Comparison of ENCODE assay signal across 21 mouse cellular contexts in the genomic region with DNA sequence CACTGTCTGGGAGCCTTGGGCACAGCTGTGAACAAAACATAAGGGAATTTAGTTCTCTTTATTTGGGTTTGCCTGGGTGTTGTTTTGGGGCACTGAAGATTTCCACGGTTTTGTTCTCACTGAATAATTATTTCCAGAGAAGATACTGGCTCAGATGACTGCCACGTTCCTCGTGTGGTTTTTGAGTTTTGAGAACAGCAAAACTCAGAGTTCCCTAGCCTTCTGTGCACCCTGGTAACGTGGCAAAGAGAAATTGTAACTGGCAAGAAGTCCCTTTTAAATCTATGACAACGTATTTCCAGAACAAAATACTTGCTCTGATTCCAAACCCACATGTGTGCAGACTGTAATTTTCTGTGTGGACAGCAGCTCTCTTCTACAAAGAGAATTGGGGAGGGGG. TPM values are rescaled to one million over a fixed set of nuclear protein-coding genes. Genes with fewer than 3 reads are reported as not detected.
DNase-seq lines count a peak whose midpoint lies in the region; ATAC-seq lines count a peak whose summit lies in the region.
"Had no signal": no experiment of that assay in that cellular context is flagged by ENCODE, and none has a peak within 500 bp of the region (broad histone marks: within the 10 kb centered on the region; RNA-seq: fewer than 3 reads in every experiment).

No protein-coding gene starts in this region.

- H3K9me3 ChIP-seq in heart, embryonic 12.5 days (replicated peaks) = no peaks in the 10 kb centered on the region
- H3K9me3 ChIP-seq in limb, embryonic 15.5 days = no peaks in the 10 kb centered on the region
- no peaks in the 10 kb centered on the region for H3K9me3 ChIP-seq in limb, embryonic 10.5 days (replicated peaks)
- H3K9me3 ChIP-seq in embryonic facial prominence, embryonic 14.5 days (ENCODE audit: control insufficient read depth, low read length) = no peaks in the 10 kb centered on the region
- H3K9me3 ChIP-seq: heart, embryonic 13.5 days; hindbrain, embryonic 15.5 days had no signal

- H3K9ac ChIP-seq in heart, embryonic 12.5 days = no peak overlapping the region
- H3K9ac ChIP-seq in limb, embryonic 15.5 days = no peak overlapping the region
- H3K9ac ChIP-seq in embryonic facial prominence, embryonic 14.5 days (ENCODE audit: low read depth, low read length) = no peak overlapping the region
- H3K9ac ChIP-seq: heart, embryonic 13.5 days; hindbrain, embryonic 15.5 days had no signal

- H3K27me3 ChIP-seq in heart, embryonic 12.5 days (replicated peaks) = no peaks in the 10 kb centered on the region
- no peaks in the 10 kb centered on the region for H3K27me3 ChIP-seq in limb, embryonic 15.5 days
- H3K27me3 ChIP-seq in limb, embryonic 10.5 days (ENCODE audit: low read depth, poor library complexity, severe bottlenecking) = no peaks in the 10 kb centered on the region
- no peaks in the 10 kb centered on the region for H3K27me3 ChIP-seq in embryonic facial prominence, embryonic 14.5 days (replicated peaks; ENCODE audit: control insufficient read depth, insufficient read depth, low read length)
- H3K27me3 ChIP-seq: heart, embryonic 13.5 days; hindbrain, embryonic 15.5 days had no signal

- no peak overlapping the region for H3K27ac ChIP-seq in heart, embryonic 12.5 days (ENCODE audit: poor library complexity, severe bottlenecking)
- 0 out of 2 replicates have a peak overlapping the region, but pooled peaks have one; percentile 22 for H3K27ac ChIP-seq in limb, embryonic 15.5 days
- no peak overlapping the region for H3K27ac ChIP-seq in limb, embryonic 10.5 days
- H3K27ac ChIP-seq in embryonic facial prominence, embryonic 14.5 days (replicated peaks; ENCODE audit: low read depth, low read length) = peak overlapping the region; percentile 33; the same call in 1 of the 2 replicates
- H3K27ac ChIP-seq: heart, embryonic 13.5 days; hindbrain, embryonic 15.5 days had no signal

- no peaks in the 10 kb centered on the region for H3K4me1 ChIP-seq in heart, embryonic 12.5 days (replicated peaks)
- H3K4me1 ChIP-seq in limb, embryonic 15.5 days = peaks cover 4% of the 10 kb centered on the region; the same call in 1 of the 2 replicates
- no peaks in the 10 kb centered on the region for H3K4me1 ChIP-seq in limb, embryonic 10.5 days
- H3K4me1 ChIP-seq in embryonic facial prominence, embryonic 14.5 days (ENCODE audit: control insufficient read depth, insufficient read depth, low read length) = peaks cover 24% of the 10 kb centered on the region
- H3K4me1 ChIP-seq: hindbrain, embryonic 15.5 days had no signal

- no peak for ATAC-seq in heart, embryonic 12.5 days (ENCODE audit: insufficient number of reproducible peaks, low FRiP score)
- no peak for ATAC-seq in limb, embryonic 15.5 days (ENCODE audit: insufficient number of reproducible peaks, low FRiP score, low TSS enrichment, low read depth)
- ATAC-seq in embryonic facial prominence, embryonic 14.5 days (ENCODE audit: low read depth) = no peak
- ATAC-seq: forebrain, embryonic 14.5 days; intestine, embryonic 16.5 days had no signal

- peak; percentile 36 for DNase-seq in heart, adult 11 months
- DNase-seq in limb, embryonic 10.5 days (ENCODE audit: low spot score) = no peak
- DNase-seq in embryonic facial prominence, embryonic 14.5 days (ENCODE audit: low spot score) = peak; percentile 65
- peak; percentile 21 to 29 for DNase-seq in layer of hippocampus, postnatal 36 days
- DNase-seq in lung, postnatal 4 days = no peak
- DNase-seq: adrenal gland, adult 8-10 months; cerebellum, adult 18-20 months; cerebellum, adult 9-11 months; cerebellum, postnatal 36 days; gastrocnemius, postnatal 14 days; heart, postnatal 36 days had no signal

- no peaks in the 10 kb centered on the region for H3K36me3 ChIP-seq in heart, embryonic 12.5 days
- no peaks in the 10 kb centered on the region for H3K36me3 ChIP-seq in limb, embryonic 15.5 days
- no peaks in the 10 kb centered on the region for H3K36me3 ChIP-seq in limb, embryonic 10.5 days
- no peaks in the 10 kb centered on the region for H3K36me3 ChIP-seq in embryonic facial prominence, embryonic 14.5 days (ENCODE audit: control insufficient read depth, insufficient read depth, low read length)
- H3K36me3 ChIP-seq: heart, embryonic 13.5 days; hindbrain, embryonic 15.5 days had no signal

- no peak overlapping the region for H3K4me3 ChIP-seq in heart, embryonic 12.5 days
- H3K4me3 ChIP-seq in limb, embryonic 15.5 days = no peak overlapping the region
- H3K4me3 ChIP-seq in limb, embryonic 10.5 days = no peak overlapping the region
- no peak overlapping the region for H3K4me3 ChIP-seq in embryonic facial prominence, embryonic 14.5 days (ENCODE audit: low read depth, low read length)
- H3K4me3 ChIP-seq: heart, embryonic 13.5 days; hindbrain, embryonic 15.5 days had no signal

- no peak overlapping the region for H3K4me2 ChIP-seq in heart, embryonic 12.5 days
- no peak overlapping the region for H3K4me2 ChIP-seq in limb, embryonic 15.5 days
- no peak overlapping the region; the same call in 1 of the 2 replicates for H3K4me2 ChIP-seq in embryonic facial prominence, embryonic 14.5 days (ENCODE audit: low read depth, low read length)
- H3K4me2 ChIP-seq: heart, embryonic 13.5 days; hindbrain, embryonic 15.5 days had no signal

- WGBS in heart, embryonic 12.5 days = 67% methylated on average over 5 of the region's 5 CpGs
- WGBS in limb, embryonic 15.5 days = 28% methylated on average over 5 of the region's 5 CpGs
- WGBS in limb, embryonic 10.5 days = 81% methylated on average over 5 of the region's 5 CpGs
- WGBS in embryonic facial prominence, embryonic 14.5 days = 21% methylated on average over 5 of the region's 5 CpGs

RNA-seq across cellular contexts. Expression of a gene that starts 52.9 kb away (rescaled TPM):
- polyA plus RNA-seq in heart, embryonic 12.5 days (2016; fragmentation: Nextera tagmentation; extraction: Ambion mirVana) = not detected in 2 replicates
- not detected in 2 replicates for polyA plus RNA-seq in limb, embryonic 15.5 days (2015; fragmentation: Nextera tagmentation; extraction: Ambion mirVana)
- polyA plus RNA-seq in limb, embryonic 10.5 days (2016; fragmentation: Nextera tagmentation; extraction: Ambion mirVana) = 0.11 TPM in 1 of 2 replicates, not detected in the other
- polyA plus RNA-seq in embryonic facial prominence, embryonic 14.5 days (2014; fragmentation: Nextera tagmentation; extraction: Ambion mirVana) = 0.28 TPM in 1 of 2 replicates, not detected in the other
- not detected for total RNA-seq in layer of hippocampus, postnatal 36 days (2021)
- total RNA-seq: adrenal gland, adult 8-10 months; adrenal gland, postnatal 4 days; gastrocnemius, postnatal 14 days; heart, adult 8-10 months; heart, postnatal 36 days had no signal
- polyA plus RNA-seq: forebrain, embryonic 14.5 days; heart, embryonic 13.5 days; heart, postnatal 0 days; hindbrain, embryonic 11.5 days; hindbrain, embryonic 15.5 days; intestine, embryonic 16.5 days had no signal

Comparison
In these comparisons a context has a peak if more than half of its experiments do, and no peak if none do; other contexts are left out.
1. H3K27ac ChIP-seq: peak in limb, embryonic 15.5 days (single experiment) and embryonic facial prominence, embryonic 14.5 days (single experiment); none in heart, embryonic 12.5 days (single experiment) and limb, embryonic 10.5 days (single experiment).
2. DNase-seq: peak in heart, adult 11 months (single experiment), embryonic facial prominence, embryonic 14.5 days (single experiment) and layer of hippocampus, postnatal 36 days (2 of 2); none in limb, embryonic 10.5 days (single experiment) and lung, postnatal 4 days (0 of 2).